Mouse (Mus musculus) heart, embryonic 13.5 days (tissue): ENCODE results near the gene Zfp526. TPM values are rescaled to one million over a fixed set of nuclear protein-coding genes. Genes with fewer than 3 reads are reported as not detected.
"Not testable (repeated sequence)": the region's sequence is repeated elsewhere in the genome, so short reads cannot be mapped to it uniquely, and the experiment has no call there.

Source experiments
- ATAC-seq: fragments of 200-750 bp; cut with Nextera tagmentation; 2 replicates; pipeline ENCODE4 v1.8.0; 2017; ENCODE audit warnings: moderate TSS enrichment; ENCODE audit not compliant: insufficient number of reproducible peaks, low FRiP score, low TSS enrichment; ENCODE audit errors: extremely low read depth
- H3K27ac ChIP-seq: fragments of 300-500 bp; sonication (generic); replicated peaks from 2 replicates; pipeline ENCODE4 v1.5.1; 2015; ENCODE audit warnings: moderate library complexity, mild to moderate bottlenecking, inconsistent platforms
- H3K27me3 ChIP-seq: fragments of 300-500 bp; sonication (generic); replicated peaks from 2 replicates; pipeline ENCODE4 v1.6.1; 2015; ENCODE audit warnings: mild to moderate bottlenecking, inconsistent platforms
- H3K36me3 ChIP-seq: fragments of 300-500 bp; sonication (generic); 2 replicates; pipeline ENCODE4 v1.6.1; 2015; ENCODE audit warnings: mild to moderate bottlenecking, inconsistent platforms
- H3K4me1 ChIP-seq: fragments of 300-500 bp; sonication (generic); 2 replicates; pipeline ENCODE4 v1.6.1; 2015; ENCODE audit warnings: inconsistent platforms
- H3K4me2 ChIP-seq: fragments of 300-500 bp; sonication (generic); 2 replicates; pipeline ENCODE4 v1.6.1; 2015; ENCODE audit warnings: inconsistent platforms, mild to moderate bottlenecking, moderate library complexity
- H3K4me3 ChIP-seq: fragments of 300-500 bp; sonication (generic); 2 replicates; pipeline ENCODE4 v1.5.1; 2015; ENCODE audit warnings: moderate library complexity, mild to moderate bottlenecking, inconsistent platforms
- H3K9ac ChIP-seq: fragments of 300-500 bp; sonication (generic); 2 replicates; pipeline ENCODE4 v1.6.1; 2015; ENCODE audit warnings: inconsistent platforms, mild to moderate bottlenecking, moderate library complexity
- H3K9me3 ChIP-seq: fragments of 300-500 bp; sonication (generic); 2 replicates; pipeline ENCODE4 v1.6.1; 2016; ENCODE audit warnings: inconsistent platforms
- WGBS: fragments of 180-500 bp; shearing (Covaris S2); methylation state at CpG from one replicate; pipeline ENCODE4 v1.1.7; 2015; ENCODE audit warnings: mixed read lengths; 5-methylcytosine and 5-hydroxymethylcytosine counted together
- polyA plus RNA-seq: library from polyadenylated mRNA; unstranded; fragments of >200 nt; fragmentation: Nextera tagmentation; extraction: Ambion mirVana; gene quantifications from 2 replicates; pipeline ENCODE4 v1.2.1, GENCODE M21; 2015

Gene Zfp526
- polyA plus RNA-seq, 1 experiment from 2014 or later = 2.1 TPM

DNA sequence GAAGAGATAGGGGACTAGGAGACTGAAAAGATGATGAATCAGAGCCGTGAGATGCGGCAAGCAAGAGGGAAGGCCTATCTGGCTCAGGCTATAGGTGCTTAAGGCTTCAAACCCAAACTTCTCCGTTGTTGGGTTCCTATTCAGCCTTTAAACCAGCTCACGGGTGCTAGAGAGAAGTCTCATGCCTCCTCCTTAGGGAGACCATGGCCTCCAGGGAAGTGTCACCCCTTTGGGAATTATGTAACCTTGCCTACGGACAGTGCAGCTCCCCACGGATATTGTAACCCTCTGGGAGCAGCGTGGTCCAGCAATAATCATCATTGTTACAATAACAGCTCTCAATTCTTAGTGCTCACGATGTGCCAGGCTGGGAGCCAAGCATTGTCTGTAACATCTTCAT is 30.6 kb downstream of the Zfp526 start:
- Histone ChIP-seq H3K4me3 (peak overlapping the region; percentile 99), H3K27me3 (no peaks in the 10 kb centered on the region), H3K36me3 (no peaks in the 10 kb centered on the region), H3K9me3 (no peaks in the 10 kb centered on the region), H3K9ac (peak overlapping the region; percentile 100), H3K27ac (peak overlapping the region; percentile 100), H3K4me2 (peak overlapping the region; percentile 96), H3K4me1 (peaks cover 33% of the 10 kb centered on the region)
- WGBS = 20% methylated on average over 8 of the region's 8 CpGs
- ATAC-seq = no peak

DNA sequence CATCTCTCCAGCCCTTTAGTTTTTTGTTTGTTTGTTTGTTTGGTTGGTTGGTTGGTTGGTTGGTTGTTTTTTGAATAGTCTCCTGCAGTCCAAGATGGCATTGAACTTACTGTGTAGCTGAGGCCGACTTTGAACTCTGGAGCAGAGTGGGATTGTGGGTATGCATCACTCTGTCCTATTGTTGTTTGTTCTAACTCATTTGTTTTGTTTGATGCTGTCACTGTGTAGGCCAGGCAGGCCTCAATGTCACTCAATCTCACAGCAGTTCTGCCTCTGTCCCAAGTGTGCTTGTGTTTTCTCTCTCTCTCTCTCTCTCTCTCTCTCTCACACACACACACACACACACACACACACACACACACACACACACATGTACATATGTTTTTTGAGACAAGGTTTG is 40.7 kb downstream of the Zfp526 start:
- H3K4me1 ChIP-seq = peaks cover 13% of the 10 kb centered on the region
- H3K27me3 ChIP-seq = no peaks in the 10 kb centered on the region
- H3K27ac ChIP-seq = no peak overlapping the region
- no peak overlapping the region for H3K9ac ChIP-seq
- no peak for ATAC-seq
- no peaks in the 10 kb centered on the region for H3K9me3 ChIP-seq
- 80% methylated on average over 1 of the region's 1 CpGs for WGBS
- H3K4me2 ChIP-seq = no peak overlapping the region
- no peaks in the 10 kb centered on the region for H3K36me3 ChIP-seq
- H3K4me3 ChIP-seq = no peak overlapping the region

DNA sequence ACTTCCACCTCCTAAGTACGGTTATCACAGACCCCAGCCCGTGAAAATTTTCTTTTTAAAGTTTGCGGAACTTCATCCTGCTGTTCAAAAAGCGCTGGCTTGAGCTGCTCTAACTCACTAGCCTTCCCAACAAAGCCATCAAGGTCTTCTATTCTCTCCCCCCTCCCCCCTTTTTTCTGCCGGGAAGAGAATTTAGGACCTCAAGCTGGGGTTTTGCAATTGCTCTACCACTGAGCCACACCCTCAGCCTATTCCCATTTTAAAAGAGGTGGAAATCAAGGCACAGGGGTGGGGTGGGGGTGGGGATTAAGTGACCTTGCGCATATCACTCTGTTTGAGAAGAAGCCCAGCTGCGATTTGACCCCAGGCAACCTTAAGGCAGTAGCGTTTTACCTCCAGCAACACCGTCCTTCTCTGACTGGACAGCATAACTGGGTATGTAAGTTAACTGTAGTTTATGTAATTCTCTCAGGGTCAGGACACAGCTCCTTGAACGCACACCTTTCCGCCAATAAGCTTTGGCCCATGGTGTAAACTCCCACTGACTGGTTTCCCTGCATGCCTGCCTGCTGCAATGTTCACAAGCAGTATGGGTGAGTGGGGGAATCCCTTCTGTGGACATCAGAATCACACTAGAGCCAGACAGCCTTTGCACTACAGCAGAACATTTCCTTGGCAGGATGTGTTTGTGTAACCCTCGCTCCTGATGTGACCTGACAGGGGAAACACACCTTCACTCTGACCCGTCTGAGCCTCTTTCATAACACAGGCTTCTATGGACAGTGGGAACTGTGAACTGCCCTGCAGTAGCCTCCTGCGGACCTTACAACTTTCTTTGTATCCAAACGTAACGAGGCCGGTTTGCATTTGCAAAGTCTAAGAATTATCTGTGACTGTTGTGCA is 43.0 kb downstream of the Zfp526 start:
- H3K4me3 ChIP-seq = no peak overlapping the region
- H3K4me1 ChIP-seq = peaks cover 21% of the 10 kb centered on the region
- WGBS = 36% methylated on average over 17 of the region's 17 CpGs
- no peaks in the 10 kb centered on the region for H3K36me3 ChIP-seq
- no peaks in the 10 kb centered on the region for H3K27me3 ChIP-seq
- no peak for ATAC-seq
- no peak overlapping the region for H3K27ac ChIP-seq
- H3K9me3 ChIP-seq = no peaks in the 10 kb centered on the region
- H3K9ac ChIP-seq = peak overlapping the region; percentile 7; the same call in 1 of the 2 replicates
- H3K4me2 ChIP-seq = no peak overlapping the region

DNA sequence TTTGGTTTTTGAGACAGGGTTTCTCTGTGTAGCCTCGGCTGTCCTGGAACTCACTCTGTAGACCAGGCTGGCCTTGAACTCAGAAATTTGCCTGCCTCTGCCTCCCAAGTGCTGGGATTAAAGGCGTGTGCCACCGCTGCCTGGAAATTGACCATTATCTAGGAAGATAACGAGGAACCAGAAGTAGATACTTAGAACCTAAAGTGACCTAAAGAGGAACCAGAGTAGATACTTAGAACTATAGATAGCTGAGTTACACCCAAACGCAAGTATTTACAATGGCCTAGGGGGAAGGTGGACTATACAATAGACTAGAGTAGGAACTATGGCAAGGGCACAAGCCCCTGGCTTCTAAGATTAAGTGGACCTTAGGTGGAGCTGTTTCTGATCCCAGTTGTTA is 44.5 kb downstream of the Zfp526 start:
- not testable (repeated sequence) for ATAC-seq, H3K9ac ChIP-seq, H3K4me2 ChIP-seq, H3K9me3 ChIP-seq, H3K27me3 ChIP-seq, H3K4me3 ChIP-seq, H3K27ac ChIP-seq, H3K36me3 ChIP-seq
- 67% methylated on average over 5 of the region's 5 CpGs for WGBS
- peaks cover 37% of the 10 kb centered on the region for H3K4me1 ChIP-seq

DNA sequence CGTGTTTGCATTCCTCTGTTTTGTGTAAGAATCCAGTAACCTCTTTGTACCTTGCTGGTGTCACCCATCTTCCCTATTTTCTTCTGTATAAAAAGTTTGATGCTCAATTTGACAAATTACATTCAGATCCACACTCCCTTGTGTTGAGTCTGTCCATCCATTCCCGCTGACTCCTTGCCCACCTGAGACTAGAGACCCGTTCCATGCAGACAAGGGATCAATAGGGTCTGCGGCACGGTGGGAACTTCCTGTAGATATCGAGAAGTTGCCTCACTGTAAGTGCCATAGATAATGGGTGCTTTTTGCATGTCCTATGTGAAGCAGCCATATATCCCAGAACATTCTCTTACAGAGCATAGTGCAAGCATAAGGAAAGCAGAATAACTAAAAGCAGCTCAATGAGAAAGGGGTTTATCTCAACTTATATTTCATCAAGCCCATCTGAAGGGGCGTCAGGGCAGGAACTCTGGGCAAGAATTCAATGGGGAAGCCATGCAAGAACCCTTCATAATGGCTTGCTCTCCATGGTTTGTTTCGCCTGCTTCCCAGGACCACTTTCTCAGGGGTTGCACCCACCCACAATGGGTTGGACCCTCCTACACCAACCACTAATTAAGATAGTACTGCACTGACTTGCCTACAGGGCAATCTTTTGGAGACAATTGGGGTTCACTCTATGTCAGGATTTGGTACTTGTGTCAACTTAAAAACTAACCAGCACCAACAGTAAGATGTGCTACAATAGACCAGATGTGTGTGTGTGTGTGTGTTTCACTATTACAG is 45.1 kb downstream of the Zfp526 start:
- no peaks in the 10 kb centered on the region for H3K9me3 ChIP-seq
- no peak for ATAC-seq
- WGBS = 79% methylated on average over 8 of the region's 8 CpGs
- peak overlapping the region; percentile 74 for H3K4me2 ChIP-seq
- H3K27me3 ChIP-seq = no peaks in the 10 kb centered on the region
- H3K9ac ChIP-seq = peak overlapping the region; percentile 85; the same call in 1 of the 2 replicates
- no peak overlapping the region for H3K27ac ChIP-seq
- no peak overlapping the region for H3K4me3 ChIP-seq
- H3K4me1 ChIP-seq = peaks cover 37% of the 10 kb centered on the region
- H3K36me3 ChIP-seq = peaks cover 10% of the 10 kb centered on the region

DNA sequence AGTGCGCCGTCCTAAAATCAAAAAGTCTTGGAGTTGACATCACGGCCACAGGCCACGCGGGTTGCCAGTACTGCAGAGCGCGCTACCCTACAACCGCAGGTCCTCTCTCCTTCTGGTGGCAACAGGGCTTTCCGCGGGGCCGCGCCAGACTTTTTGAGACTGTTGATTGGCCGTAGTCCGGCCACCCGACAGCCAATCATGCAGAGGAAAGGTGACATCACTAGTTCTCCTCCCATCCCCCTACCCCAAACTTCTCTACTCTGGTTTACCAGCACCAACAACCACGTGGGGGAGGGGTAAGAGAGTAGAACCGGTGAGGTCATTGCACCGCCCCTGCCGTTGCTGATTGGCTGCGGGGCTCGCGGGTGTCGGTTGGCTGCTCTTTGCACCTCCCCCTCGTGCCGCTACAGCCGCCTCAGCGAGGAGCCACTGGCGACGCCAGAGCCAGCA is 46.1 kb downstream of the Zfp526 start, which contains the start of gene Cic:
Gene Cic, plus strand, starts transcription at position 404 of the 450 bp plus-strand sequence.
- under 1% methylated on average over 29 of the region's 29 CpGs for WGBS
- Histone ChIP-seq H3K27ac (peak within 1 kb of the TSS; percentile 93), H3K4me2 (peak within 1 kb of the TSS; percentile 88), H3K9me3 (no peaks in the 10 kb centered on the region), H3K27me3 (no peaks in the 10 kb centered on the region), H3K36me3 (peaks cover 20% of the 10 kb centered on the region), H3K4me1 (peaks cover 42% of the 10 kb centered on the region), H3K9ac (peak within 1 kb of the TSS; percentile 97), H3K4me3 (peak within 1 kb of the TSS; percentile 85)
- ATAC-seq = peak; percentile 81

DNA sequence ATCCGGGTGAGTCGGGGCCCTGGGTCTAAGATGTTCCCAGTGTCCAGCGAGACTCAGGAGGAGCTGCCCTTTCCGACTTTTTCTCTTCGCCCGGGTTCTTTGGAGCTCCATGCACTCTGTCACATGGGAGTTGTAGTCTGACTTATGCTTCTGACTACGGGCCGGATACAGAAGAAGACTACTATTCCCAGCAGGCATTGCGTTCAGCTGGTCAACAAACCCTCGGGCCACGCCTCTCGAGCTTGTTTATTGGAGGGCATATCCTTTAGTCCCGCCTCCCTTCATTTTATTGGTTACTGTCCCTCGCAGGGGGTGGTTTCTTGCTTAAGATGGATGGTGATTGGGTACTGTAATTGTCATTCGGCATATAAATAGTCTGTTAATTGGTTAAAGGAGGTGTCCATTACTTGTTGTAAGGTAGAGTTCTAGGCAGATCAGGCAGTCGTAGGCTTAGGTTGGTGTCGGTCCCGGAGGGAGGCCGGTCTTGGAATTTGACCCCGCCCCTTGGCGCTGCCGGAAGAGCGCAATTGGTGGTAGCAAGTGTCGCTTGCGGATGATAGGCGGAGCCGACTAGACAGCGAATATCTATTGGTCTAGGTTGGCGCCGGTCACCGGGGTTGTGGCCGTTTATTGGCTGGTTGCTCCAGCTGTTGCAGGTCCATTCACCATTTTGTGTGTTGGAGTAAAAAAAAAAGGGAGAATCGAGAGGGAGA is 46.7 kb downstream of the Zfp526 start:
- no peaks in the 10 kb centered on the region for H3K27me3 ChIP-seq
- H3K27ac ChIP-seq = peak overlapping the region; percentile 93
- H3K36me3 ChIP-seq = peaks cover 25% of the 10 kb centered on the region
- no peaks in the 10 kb centered on the region for H3K9me3 ChIP-seq
- ATAC-seq = peak; percentile 91
- peak overlapping the region; percentile 97 for H3K9ac ChIP-seq
- whole genome bisulfite sequencing = under 1% methylated on average over 33 of the region's 33 CpGs
- peaks cover 47% of the 10 kb centered on the region for H3K4me1 ChIP-seq
- H3K4me3 ChIP-seq = peak overlapping the region; percentile 85
- peak overlapping the region; percentile 88 for H3K4me2 ChIP-seq

DNA sequence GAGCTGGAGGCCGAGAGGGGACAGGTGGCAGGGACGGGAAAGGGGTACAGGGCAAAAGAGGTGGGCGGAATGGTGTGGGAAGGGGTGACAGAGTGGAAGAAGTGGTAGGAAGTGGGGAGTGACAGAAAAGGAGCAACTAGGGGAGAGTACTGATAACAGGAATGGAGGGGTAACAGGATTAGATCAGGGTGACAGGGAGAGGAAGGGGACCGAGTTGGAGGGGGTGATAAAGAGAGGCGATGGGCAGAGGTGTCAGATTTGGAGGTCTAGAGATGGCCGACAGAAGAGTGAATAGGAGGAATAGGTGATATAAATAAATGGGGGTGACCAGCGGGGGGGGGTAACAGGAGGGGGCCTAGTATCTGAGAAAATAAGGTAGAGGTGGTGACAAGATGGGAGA is 47.4 kb downstream of the Zfp526 start:
- peaks cover 54% of the 10 kb centered on the region for H3K4me1 ChIP-seq
- WGBS = 5% methylated on average over 7 of the region's 7 CpGs
- no peak for ATAC-seq

DNA sequence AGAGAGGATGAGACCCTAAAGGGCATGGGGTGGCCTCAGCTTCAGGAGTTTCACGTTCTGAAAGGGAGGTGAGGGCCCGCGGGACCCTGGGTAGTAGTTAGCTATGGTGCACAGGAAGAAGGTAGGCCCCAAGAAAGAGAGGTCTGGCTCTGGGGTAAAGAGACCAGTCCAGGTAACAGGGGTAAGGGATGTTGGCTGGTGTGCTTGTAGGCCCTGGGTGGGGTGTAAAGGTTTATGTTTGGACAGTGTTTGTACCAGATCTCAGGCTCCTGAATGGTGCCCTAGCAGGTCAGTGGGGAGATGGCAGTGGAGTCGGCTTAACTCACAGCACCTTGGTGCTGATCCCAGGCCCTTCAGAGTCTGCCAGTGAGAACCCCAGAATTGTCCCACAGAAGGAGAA is 47.8 kb downstream of the Zfp526 start:
- no peak for ATAC-seq
- 28% methylated on average over 4 of the region's 4 CpGs for WGBS
- Histone ChIP-seq H3K4me3 (peak overlapping the region; percentile 85), H3K4me2 (peak overlapping the region; percentile 88), H3K27me3 (no peaks in the 10 kb centered on the region), H3K36me3 (peaks cover 36% of the 10 kb centered on the region), H3K27ac (peak overlapping the region; percentile 88), H3K4me1 (peaks cover 58% of the 10 kb centered on the region), H3K9ac (peak overlapping the region; percentile 97), H3K9me3 (no peaks in the 10 kb centered on the region)

More for the DNA sequence above, 47.4 kb downstream of the Zfp526 start:
- peaks cover 32% of the 10 kb centered on the region for H3K36me3 ChIP-seq
- peak overlapping the region; percentile 88 for H3K27ac ChIP-seq
- peak overlapping the region; percentile 88 for H3K4me2 ChIP-seq
- peak overlapping the region; percentile 97 for H3K9ac ChIP-seq
- no peaks in the 10 kb centered on the region for H3K27me3 ChIP-seq
- H3K9me3 ChIP-seq = no peaks in the 10 kb centered on the region
- peak overlapping the region; percentile 85 for H3K4me3 ChIP-seq

DNA sequence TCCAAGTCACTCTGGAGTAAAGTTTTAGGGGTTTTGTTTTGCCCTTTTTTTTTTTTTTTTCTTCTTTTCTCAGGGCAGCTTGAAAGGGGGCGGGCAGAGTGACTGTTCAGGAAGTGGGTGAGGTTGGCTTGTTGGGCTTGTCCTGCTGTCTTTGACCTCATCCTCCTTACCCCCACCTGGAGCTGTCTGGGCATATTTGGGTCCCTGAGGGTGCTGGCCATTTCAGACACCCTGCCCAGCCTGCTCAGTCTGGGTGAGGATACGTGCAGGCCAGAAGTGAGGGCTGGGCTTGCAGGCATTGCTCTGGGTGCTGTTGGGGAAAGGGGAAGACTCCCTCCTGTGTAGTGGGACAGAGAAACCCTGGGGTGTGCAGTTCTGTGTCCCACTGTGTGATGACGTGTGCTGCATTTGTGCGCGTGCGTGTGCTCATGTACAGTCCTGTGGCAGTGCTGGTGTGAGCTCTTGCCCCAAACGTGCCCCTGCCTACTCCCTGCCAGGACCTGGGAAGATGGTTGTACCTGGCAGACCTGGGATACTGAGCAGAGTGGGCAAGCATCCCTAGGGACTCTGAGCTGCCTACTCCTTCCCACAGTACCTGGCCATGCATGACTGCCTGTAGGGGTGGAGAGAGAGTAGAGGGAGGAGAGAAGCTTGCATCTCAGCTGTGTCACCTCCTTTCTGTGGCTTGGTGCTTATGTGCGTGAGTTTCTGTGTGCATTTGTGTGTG is 48.5 kb downstream of the Zfp526 start:
- Histone ChIP-seq H3K4me3 (peak overlapping the region; percentile 85), H3K36me3 (peaks cover 39% of the 10 kb centered on the region), H3K27me3 (no peaks in the 10 kb centered on the region), H3K4me2 (peak overlapping the region; percentile 88), H3K9ac (peak overlapping the region; percentile 97), H3K9me3 (no peaks in the 10 kb centered on the region), H3K27ac (peak overlapping the region; percentile 88), H3K4me1 (peaks cover 59% of the 10 kb centered on the region)
- no peak for ATAC-seq
- WGBS = 83% methylated on average over 8 of the region's 8 CpGs
